Mouse (Mus musculus): ENCODE data around the gene Ggt7.
"Not testable (repeated sequence)": the region's sequence is repeated elsewhere in the genome, so short reads cannot be mapped to it uniquely, and the experiment has no call there.

The Ggt7 gene

DNA sequence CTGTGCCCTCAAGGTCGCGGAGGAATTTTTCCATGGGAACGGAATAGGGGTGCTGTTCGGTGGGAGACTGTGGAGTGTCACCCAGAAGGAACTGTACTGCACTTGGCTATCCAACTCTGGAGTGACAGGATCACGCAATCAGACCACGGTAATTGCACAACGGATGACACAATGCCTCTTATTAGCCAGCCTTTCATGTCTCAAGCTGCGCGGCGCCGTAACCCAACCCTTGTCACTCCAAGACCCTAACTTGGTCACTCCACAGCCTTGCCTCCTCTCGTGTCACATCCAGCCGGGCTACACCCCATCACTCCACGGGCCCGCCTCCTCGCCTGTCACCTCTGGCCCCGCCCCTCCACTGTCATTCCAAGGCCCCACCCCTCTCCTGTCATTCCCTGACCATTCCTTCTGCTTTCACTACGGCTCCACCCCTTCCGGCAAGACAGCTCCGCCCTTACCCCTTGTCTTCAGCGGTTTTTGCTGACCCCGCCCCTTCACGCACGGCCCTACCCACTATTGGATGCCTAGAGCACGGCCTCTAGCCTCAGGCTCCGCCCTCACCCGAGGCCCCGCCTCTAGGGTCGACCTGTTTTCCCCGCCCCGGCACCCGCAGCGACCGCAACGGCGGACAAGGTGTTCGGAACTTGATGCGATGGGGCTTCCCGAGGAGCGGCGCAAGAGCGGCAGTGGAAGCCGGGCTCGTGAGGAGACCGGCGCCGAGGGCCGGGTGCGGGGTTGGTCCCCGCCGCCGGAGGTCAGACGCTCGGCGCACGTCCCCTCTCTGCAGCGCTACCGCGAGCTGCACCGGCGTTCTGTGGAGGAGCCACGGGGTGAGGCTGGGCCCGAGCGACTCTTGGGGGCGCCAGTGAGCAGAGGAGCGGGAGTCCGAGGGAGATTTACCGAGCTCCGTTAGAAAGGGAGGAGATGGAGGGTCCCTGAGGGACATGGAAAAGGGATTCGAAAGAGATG, at the start of gene Ggt7, which contains the start of gene Acss2:
Gene Ggt7 (minus strand): TSS at position 783 of the 969 bp plus-strand sequence.
Gene Acss2 (plus strand): TSS at position 494 of the 969 bp plus-strand sequence.
- DNase-seq: peak; percentile 99 to 100

DNA sequence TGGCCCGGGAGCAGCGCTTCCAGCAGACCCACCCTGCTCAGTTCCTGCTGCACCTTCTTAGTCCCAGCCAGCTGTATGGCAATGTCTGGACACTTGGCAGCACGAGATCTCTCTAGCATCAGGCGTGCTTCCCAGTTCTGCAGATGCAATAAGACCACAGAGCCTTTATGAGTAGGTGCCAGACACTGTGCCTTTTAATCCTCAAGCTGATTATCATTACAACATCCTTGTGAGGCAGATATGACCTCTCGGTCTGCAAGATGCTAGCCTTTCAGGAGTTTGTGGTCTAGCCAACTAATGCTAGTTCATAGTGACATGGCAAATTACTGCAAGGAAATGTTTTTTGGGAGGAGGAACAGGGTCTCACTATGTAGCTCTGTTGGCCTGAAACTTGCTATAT, 49.7 kb upstream of the Ggt7 start:
- no peak for DNase-seq

DNA sequence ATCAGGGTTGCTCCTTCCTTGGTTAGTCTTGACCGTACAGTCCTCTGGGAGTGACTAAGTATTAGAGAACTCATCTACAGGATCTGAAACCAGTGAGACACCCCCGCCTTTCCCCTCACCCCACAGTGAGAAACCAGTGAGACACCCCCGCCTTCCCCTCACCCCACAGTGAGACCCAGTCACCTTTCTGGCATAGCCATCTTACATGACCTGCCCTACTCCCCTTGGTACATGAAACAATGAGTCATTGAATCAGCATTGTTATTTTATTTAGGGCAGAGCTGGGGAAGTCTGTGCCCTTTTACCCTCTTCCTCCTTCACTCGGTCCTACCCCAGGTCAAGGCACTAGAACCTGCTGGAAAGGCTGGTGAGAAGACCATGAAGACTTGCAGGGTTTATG, 44.9 kb upstream of the Ggt7 start:
- DNase-seq: no peak

DNA sequence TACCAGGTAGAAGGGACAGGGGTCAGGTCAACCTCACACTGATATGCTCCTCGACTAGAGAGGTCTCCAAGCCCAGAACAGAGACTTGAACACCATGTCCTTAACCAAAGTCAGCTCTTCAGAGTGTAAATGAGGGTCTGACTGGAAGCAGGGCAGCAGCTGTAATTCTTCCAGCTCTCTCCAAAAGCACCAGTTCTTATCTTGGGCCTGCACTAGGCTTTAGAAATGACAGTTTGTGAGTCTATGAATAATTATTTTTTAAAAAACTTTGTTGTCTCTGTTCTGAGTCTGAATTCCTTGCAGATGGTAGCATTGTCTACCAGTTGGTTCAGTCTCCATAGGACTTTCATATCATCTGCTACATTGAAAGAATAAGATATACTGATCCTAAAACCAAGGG, 44.2 kb upstream of the Ggt7 start:
- DNase-seq: no peak

DNA sequence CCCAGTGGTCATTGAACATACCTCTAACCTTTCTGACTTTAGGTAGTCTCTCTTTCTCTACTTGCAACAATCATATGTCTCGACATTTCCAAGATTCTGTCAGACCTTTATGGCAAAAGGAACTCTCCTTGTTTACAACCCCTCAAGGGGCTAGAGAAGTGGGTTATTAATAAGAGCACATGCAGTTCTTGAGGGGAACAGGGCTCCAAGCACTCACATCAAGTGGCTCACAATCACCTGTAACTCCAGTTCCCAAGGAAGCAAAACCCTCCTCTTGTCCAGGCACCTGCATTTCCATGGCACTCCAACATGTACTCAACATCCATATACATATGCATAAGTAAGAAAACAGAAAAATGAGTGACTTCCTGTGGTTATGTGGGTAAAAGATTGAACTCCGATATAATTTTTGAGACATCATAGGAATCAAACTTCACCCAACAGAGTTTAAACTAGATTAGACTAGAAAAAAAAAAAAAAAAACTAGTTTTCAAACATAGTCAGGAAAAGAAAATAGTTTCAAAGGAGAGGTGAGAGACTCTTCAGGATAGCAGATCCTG, 36.5 kb upstream of the Ggt7 start:
- no peak for DNase-seq

DNA sequence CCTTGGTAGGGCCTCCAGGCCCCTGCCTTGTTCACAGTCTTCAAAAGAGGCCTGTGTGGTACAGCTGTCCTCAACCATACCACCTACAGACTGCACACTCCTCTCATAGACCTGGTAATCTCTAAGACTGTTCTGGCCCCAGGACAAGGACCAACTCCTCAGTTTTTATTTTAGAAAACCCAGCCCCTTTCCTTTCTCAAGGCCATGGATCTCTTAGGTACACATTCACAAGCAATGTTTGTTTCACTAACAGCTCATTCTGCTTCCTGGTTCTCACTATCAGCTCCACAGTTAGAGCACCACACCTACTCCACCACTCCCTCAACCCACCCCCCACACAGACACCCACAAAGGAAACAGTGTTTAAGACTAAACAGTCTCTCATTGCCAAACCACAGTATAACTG, 34.9 kb upstream of the Ggt7 start:
- no peak for DNase-seq

DNA sequence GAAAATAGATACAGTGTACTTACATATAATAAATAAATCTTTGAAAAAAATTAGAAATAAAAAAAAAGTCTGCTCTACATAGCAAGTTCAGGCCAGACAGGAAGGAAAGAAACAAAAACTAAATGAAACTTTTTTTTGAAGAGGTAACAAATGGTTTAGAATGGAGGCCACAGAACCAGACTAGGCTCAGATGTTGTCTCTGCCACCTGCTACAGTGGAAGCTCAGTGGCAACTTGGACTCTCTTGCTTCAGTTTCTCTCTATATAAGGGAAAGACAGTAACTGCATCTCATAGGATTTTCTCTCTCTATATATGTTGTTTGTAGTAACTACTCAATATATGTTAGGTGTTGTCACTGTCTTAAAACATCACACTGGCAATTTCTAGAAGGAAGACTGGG, 34.3 kb upstream of the Ggt7 start:
- no peak for DNase-seq

DNA sequence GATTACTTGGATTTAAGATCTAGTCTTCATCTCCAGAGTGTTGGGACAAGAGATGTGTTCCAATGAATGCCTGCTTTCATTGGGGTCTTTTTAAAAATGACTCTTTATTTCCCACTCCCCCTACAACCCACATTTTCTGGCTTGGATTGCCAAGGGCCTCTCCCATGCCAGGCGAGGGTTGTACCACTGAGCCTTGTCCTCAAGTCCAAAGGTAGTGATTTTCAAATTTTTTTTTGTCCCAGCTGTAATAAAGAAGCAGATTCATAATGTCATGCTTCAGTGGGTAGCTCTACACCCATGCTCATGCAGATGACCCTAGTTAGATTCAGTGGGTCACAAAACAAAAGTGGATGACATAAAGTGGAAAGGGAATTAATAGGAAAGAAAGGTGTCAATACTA, 28.9 kb upstream of the Ggt7 start:
- no peak for DNase-seq

DNA sequence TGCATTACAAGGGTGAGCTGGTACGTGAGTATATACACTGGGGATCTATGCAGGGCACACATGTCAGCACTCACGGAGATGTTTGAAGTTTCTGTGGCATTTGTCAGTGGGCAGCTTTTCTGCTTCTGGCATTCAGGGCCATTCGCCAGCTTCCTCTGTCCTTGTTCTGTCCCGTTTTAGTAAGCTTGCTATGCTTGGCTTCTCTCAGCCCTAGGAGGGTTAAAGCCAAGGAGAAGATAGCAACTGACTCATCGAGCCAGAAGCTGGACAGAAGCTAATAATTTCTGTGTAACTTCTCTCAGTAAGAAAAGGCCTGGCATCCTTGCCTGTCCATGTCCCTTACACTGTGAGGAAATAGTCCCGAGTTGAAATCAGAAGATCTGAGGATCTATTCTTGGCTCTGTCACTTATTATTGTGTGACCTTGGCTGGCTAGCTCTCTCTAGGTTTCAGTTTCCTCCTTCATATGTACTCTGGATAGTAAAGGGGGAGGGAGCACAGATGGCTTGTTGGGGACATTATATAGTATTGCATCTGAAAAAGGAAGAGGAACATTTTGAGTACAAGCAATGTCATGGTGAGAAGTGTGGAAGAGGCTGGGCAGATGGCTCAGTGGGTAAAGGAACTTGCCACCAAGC, 22.9 kb upstream of the Ggt7 start:
- peak; percentile 33 to 53 for DNase-seq

DNA sequence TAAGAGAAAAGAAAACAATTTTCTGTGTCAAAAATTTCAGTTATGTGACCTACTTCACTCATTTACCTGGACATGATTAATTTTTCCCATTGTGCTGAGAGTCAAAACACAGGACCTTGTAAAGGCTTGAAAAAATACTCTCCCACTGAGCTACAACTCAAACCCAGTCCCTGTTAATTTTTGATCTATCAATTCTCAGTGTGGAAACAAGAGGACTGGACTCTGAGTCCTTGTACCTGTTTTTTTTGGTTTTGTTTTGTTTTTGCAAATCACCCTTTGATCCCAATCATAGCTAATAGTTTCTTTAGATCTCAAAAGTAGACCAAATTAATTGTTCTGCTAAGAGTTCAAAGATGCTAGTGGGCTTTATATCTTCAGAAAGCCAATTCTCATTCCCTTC, 21.7 kb upstream of the Ggt7 start:
- DNase-seq: no peak

DNA sequence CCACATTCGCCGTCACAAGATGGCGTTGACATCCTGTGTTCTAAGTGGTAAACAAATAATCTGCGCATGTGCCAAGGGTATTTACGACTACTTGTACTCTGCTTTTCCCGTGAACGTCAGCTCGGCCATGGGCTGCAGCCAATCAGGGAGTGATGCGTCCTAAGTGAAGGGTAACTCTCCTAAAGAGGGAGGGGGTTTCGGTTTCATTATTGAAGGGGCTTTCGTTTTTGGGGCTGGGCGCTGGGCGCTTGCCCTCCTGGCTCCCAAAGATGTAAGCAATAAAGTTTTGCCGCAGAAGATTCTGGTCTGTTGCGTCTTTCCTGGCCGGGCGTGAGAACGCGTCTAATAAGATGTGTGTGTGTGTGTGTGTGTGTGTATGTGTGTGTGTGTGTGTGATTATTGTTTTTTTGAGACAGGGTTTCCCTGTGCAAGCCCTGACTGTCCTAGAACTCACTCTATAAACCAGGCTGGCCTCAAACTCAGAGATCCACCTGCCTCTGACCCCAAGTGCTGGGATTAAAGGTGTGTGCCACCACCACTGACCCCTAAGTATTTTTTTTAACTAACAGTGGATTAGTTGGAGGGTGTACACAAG, 20.5 kb upstream of the Ggt7 start:
- not testable (repeated sequence) for DNase-seq

DNA sequence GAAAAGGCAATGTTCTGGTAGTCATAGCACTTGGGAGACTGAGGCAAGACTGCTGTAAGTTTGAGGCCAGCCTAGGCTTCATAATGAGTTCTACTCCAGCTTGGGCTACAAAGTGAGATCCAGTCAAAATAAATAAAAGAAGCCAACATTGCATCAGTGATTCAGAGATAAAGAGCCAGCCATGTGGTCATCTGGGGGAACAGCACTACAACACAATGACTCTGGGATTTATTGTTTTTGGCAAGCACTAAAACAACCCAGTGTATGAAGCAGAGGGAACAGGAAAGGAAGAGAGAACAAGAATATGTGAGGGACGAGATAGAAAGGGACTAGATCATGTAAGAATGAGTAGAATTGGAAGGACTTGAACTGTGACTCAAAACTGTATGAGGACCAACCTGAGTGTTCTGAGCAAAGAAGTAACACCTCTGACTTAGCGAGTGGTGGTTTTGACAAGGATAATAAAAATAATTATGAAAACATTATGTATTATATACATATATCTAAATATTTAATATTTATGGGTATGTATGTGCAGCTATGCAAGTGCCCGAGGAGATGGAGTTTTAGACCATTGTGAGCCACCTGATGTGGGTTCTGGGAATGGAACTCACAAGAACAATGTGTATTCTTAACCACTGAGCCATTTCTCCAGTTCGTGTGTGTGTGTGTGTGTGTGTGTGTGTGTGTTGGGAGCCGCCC, 19.9 kb upstream of the Ggt7 start:
- DNase-seq: no peak

DNA sequence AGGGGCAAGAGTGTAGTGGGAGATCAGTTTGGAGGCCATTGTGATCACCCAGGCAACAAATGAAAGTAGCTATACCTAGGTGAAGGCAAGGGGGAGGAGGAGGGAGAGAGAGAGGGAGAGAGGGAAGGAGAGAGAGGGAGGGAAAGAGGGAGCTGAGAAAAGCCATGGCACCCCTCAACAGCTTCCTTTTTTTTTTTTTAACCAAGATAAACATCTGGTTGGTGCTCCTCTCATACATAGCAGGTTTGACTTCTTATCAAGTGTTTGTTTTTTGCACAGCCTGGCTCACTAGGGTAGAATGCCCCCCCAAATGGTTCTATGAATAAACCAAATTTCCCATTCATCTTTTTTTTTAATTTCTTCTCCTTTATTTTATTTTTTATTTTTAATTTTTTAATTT, 18.3 kb upstream of the Ggt7 start:
- DNase-seq: no peak

DNA sequence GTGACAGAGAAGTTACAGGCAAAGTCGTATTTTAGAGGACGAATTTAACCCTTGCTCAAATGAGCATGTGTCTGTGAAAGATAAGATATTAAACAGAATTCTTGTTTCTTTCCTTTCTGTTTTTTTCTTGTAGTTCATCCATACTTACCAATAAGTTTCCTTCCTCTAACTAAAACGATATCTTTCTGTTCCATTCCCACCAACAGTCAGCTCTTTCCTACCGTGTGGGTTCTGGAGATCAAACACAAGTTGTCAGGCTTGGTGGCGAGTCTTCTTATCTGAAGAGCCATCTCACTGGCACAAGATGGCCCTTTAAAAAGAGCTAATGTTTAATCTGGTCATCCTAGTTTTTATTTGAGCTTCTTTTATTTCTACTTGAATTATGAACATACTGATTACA, 9.3 kb upstream of the Ggt7 start:
- DNase-seq: no peak

DNA sequence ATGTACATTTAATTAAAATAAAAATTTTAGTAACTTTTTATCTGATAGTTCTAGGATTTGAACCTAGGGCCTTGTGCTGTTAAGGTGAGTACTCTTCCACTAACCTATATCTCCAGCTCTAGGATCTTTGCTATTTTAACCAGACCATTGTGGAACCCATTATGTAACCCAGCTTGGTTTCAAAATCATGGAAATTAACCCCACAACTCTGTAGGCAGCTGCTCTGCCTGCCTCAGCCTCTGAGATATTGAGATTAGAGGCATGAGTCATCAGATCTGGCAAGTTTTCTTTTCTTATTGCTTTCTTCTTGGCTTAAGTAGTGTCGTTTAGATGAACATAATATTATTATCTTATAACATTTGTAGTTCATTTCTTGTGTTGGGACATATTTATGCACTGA, 6.3 kb upstream of the Ggt7 start:
- no peak for DNase-seq

DNA sequence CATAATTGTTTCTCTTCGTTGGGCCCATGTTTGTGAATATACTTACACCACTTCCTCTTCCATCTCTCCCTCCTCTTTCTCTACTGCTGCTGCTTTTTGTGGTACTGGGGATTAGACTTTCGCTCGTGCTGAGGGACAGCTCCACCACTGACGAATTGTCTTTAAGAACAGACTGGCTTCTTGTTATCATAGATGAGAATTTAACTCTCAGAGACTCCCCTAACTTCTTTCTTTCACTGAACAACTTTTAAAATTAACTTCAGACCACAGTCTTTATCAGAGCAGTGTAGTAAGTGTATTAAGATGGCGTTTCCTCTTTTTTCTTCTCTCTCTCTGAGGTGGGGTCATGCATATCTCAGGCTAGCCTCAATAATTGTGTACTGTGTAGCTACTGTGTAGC, 5.7 kb upstream of the Ggt7 start:
- no peak for DNase-seq

DNA sequence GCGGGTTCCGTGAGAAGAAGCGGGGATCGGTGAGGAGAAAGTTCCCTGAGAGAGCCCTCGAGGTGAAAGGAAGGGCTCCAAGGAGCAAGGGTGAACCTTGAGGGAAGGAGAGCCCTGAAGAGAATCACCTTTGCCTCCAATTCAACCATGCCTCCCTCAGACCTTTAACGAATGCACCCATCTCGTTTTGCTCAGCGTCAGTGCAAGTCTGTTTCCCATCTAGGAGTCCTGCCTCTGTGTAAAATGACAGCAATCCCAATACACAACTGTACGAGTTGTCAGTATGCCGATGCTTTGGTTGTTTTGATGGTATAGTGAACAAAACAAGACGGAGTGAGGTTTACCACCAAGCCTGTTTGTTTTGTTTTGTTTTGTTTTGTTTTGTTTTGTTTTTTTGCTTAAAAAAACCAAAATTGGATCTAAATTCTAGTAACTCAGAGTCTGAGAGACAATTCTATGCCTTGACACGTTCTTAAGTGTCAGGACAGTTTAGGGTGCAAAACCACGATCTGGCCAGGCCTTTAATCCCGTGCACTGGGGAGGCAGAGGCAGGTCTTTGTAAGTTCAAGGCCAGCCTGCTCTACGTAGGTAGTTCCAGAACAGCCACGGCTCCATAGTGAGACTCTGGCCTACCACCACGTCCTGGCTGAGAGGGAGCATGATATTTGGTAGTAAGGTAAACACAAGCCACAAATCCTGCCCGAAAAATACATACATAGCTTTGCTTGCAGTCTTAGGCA, 664 bp upstream of the Ggt7 start:
- no peak for DNase-seq

DNA sequence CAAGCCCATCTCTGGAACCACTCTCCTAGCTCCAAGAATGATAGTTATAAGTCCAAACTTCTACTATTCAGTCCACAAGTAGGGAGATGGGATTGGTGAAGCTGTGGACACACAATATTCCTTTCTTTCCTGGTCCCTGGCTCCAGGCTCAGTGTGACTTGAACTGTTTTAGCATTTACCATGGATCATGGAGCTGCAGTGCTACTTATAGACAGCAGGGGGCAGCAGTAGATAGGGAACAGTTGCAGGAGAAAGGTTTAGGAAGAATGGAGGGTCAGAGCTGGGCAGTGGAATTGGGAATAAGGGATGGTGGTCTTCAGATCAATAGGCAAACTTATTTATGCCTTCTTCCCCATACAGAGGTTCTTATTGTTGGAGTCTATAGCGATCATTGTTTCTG, 2.1 kb downstream of the Ggt7 start:
- peak; percentile 89 to 91 for DNase-seq

DNA sequence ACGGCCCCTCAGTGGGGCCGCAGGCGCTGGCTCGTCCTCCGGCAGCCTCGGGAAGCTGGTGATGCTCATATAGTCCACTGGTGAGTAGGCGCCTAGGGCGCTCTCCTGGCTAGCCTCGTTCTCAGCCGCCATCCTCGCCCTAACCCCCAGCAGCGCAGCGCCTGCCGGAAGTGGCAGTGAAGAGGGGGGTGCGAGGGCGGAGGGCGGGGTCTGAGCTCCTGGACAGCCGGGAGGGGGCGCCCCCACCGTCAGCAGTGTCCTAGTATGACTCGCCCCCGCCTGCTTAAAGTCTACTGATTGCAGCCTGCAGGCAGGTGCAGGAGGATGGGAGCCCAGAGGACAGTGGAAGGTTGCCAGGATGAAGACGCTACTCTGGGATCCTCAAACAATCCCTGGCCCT, 3.4 kb downstream of the Ggt7 start:
- DNase-seq: peak; percentile 95 to 97

DNA sequence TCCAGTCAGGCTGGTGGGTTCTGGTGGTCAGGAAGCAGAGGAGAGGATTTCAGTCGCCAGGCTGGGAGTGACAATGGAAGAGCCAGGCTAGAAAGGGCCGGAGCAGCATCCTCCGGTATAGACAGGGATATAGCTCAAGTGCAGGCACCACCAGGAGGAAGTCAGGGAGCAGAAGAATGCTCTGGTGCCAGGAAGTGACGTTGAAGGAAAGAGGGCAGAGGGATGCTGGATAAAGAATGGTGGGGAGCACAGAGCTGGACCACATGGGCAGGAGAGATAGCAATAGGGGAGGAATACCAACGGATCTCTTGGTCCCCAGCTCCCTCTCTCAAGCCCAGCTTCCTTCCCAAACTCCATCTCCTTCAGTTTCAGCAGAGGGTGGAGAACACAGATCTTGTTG, 4.5 kb downstream of the Ggt7 start:
- peak; percentile 46 to 59 for DNase-seq

DNA sequence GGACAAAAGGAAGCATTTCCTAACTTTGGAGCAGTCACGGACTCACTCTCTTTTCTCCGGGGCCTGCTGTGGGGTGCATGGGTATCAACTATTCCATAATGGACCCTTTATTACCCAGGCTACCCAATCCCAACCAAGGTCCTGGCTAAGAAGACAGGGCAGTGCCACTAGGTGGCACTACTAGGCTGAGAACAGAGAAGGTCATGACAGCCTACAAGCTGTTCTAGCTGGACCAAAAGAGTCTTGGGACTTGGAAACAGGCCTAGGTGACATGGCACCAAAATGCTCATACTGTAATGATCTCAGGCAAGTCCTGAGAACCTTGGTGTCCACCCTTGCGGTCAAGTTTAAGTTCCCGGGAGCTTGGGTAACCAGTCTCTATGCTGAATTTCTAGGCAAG, 5.6 kb downstream of the Ggt7 start:
- DNase-seq: peak; percentile 85 to 87

Measured in cerebellum, postnatal 10 days (tissue).